Mouse (Mus musculus): ENCODE data around the gene Sema6b.

- TF ChIP-seq CTCF (IDR thresholded peaks at IDR 0.05; ENCODE audit: borderline replicate concordance, insufficient read depth, low read length) (no peak), POLR2A (IDR thresholded peaks at IDR 0.05; ENCODE audit: low read depth, low read length) (no peak)
Measured at GRCm38 (mm10) chr17:56100811-56101210, 39.3 kb downstream of the Sema6b start.
